Mouse (Mus musculus): ENCODE data around the gene Nip7. TPM values are rescaled to one million over a fixed set of nuclear protein-coding genes. Genes with fewer than 3 reads are reported as not detected.
A peak's percentile ranks its signal among the peaks of the same experiment; 100 is the strongest.
"Not testable (repeated sequence)": the region's sequence is repeated elsewhere in the genome, so short reads cannot be mapped to it uniquely, and the experiment has no call there.

The Nip7 gene
- total and polyA plus RNA-seq, 3 experiments = 9.1 to 56.7 (median 39.7) TPM

DNA sequence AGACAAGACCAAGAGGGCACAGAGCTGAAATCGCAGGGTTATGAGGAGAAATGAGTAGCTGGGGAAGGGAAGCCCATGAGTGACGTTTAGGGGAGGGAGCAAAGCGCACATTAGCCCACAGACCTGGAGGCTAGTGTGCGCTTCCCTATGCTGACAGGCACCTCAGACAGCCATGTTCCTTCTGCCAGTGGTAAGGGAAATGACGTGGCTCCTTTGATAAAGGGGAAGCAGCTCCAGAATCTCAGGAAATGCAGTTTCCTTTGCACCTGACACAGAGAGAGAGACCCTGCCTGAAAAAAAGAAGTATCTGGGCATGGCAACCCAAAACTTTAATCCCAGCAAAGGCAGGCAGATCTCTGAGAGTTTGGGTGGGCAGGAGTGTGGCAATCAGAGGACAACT is 26.6 kb upstream of the Nip7 start:
- DNase-seq (ENCODE audit: low spot score) (no peak), ATAC-seq (ENCODE audit: extremely low read depth, insufficient number of reproducible peaks, low FRiP score, poor library complexity, severe bottlenecking) (no peak)
- Histone ChIP-seq H3K27me3 (ENCODE audit: insufficient read depth, low read length) (peaks cover 7% of the 10 kb centered on the region), H3K4me1 (ENCODE audit: insufficient read depth, low read depth, low read length) (peaks cover 40% of the 10 kb centered on the region), H3K9me3 (replicated peaks) (no peaks in the 10 kb centered on the region), H3K4me3 (ENCODE audit: low read depth, low read length) (peak overlapping the region; percentile 36; the same call in 1 of the 2 replicates), H3K36me3 (replicated peaks) (peaks cover 19% of the 10 kb centered on the region)
- TF ChIP-seq POLR2AphosphoS5 (IDR thresholded peaks at IDR 0.05; ENCODE audit: insufficient replicate concordance, low read depth, low read length) (no peak), TAL1 (conservative IDR thresholded peaks at IDR 0.05; ENCODE audit: low read depth, low read length) (no peak), GATA1 (IDR thresholded peaks at IDR 0.05; ENCODE audit: borderline replicate concordance, low read length) (no peak), GATA2 (IDR thresholded peaks at IDR 0.05; ENCODE audit: borderline replicate concordance, low read depth, low read length) (no peak), CTCF (IDR thresholded peaks at IDR 0.05; ENCODE audit: low read depth, low read length) (no peak)

DNA sequence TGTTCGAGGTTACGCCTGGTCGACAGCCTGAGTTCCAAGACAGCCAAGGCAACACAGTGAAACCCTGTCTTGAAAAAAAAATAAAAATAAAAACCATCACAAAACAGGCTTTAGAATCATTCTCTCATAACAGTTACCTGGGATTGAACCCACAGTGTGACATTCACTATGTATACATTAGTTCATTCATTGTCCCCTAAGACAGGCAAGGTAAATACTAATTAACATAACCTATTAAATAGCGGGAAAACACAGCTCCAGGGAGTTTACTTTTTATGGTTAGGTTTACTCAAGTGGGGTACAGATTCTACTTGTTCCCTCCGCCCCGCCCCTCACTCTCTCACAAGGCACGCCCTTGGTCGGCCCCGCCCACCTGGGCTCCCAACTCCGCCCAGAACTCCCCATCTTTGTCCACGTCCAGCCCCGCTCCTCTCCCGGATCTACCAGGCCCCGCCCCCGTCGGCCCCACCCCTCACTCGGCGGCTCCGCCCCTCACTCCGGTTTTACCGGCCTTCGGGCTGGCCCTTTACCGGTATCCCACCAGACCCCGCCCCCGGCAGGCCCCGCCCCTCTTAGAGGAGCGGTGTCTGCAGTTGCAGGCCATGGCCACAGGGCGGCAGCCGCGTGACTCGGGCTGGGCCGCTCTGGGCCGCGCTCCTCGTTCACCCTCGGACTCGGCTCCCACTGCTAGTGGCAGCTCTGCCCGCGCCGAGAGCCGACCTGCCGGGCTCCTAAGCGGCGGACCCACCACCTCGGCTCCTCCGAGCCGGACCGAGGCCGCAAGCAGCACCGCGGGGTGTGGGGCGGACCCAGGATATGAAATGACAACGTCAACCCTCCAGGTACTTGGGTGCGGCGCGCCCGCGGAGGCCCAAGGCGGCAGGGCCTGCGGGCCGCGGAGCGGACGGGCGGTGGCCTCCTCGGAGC is 25.8 kb upstream of the Nip7 start, which contains the start of gene Vps4a:
Vps4a (plus strand) TSS at position 573 of the 927 bp plus-strand sequence.
- Histone ChIP-seq H3K4me1 (ENCODE audit: insufficient read depth, low read depth, low read length) (peaks cover 40% of the 10 kb centered on the region), H3K9me3 (replicated peaks) (no peaks in the 10 kb centered on the region), H3K4me3 (ENCODE audit: low read depth, low read length) (peak within 1 kb of the TSS; percentile 95), H3K27me3 (ENCODE audit: insufficient read depth, low read length) (no peaks in the 10 kb centered on the region; the same call in 1 of the 2 replicates), H3K36me3 (replicated peaks) (peaks cover 28% of the 10 kb centered on the region)
- ATAC-seq (ENCODE audit: extremely low read depth, insufficient number of reproducible peaks, low FRiP score, poor library complexity, severe bottlenecking) = peak; percentile 91
- peak; percentile 96 for DNase-seq (ENCODE audit: low spot score)
- TF ChIP-seq POLR2AphosphoS5 (IDR thresholded peaks at IDR 0.05; ENCODE audit: insufficient replicate concordance, low read depth, low read length) (no peak), CTCF (IDR thresholded peaks at IDR 0.05; ENCODE audit: low read depth, low read length) (peak; percentile 49)

DNA sequence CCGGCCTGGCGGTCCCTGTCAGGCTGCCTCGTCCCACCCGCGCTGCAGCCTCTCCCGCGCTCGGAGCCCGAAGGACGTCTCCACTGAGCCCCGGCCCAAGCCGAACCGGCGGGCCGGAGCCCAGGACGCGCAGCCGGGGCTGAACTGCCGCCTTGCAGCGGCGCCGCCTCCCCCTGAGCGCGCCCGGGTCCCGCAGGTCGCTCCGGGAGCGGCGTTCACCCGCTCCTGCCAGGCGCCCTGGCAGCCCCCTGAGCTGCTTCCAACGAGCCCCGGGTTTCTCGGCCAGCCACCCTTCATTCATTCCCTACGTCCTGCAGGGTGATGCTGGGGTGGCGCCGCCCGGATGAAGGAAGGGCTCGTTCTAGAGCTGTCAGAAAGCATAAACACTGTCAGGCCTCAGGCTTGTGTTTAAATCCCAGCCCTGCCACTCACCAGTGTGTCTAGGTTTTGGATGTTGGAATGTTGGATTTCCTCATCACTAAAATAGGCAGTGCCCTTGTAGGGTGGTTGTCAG is 25.0 kb upstream of the Nip7 start:
- DNase-seq (ENCODE audit: low spot score) = no peak
- Histone ChIP-seq H3K4me3 (ENCODE audit: low read depth, low read length) (peak overlapping the region; percentile 95), H3K4me1 (ENCODE audit: insufficient read depth, low read depth, low read length) (peaks cover 40% of the 10 kb centered on the region), H3K36me3 (replicated peaks) (peaks cover 35% of the 10 kb centered on the region), H3K9me3 (replicated peaks) (no peaks in the 10 kb centered on the region), H3K27me3 (ENCODE audit: insufficient read depth, low read length) (no peaks in the 10 kb centered on the region)
- ATAC-seq (ENCODE audit: extremely low read depth, insufficient number of reproducible peaks, low FRiP score, poor library complexity, severe bottlenecking) = no peak
- TF ChIP-seq GATA2 (IDR thresholded peaks at IDR 0.05; ENCODE audit: borderline replicate concordance, low read depth, low read length) = no peak
- TF ChIP-seq CTCF (IDR thresholded peaks at IDR 0.05; ENCODE audit: low read depth, low read length) = no peak
- no peak for TF ChIP-seq POLR2AphosphoS5 (IDR thresholded peaks at IDR 0.05; ENCODE audit: insufficient replicate concordance, low read depth, low read length)
- no peak for TF ChIP-seq TAL1 (conservative IDR thresholded peaks at IDR 0.05; ENCODE audit: low read depth, low read length)
- no peak for TF ChIP-seq GATA1 (IDR thresholded peaks at IDR 0.05; ENCODE audit: borderline replicate concordance, low read length)

DNA sequence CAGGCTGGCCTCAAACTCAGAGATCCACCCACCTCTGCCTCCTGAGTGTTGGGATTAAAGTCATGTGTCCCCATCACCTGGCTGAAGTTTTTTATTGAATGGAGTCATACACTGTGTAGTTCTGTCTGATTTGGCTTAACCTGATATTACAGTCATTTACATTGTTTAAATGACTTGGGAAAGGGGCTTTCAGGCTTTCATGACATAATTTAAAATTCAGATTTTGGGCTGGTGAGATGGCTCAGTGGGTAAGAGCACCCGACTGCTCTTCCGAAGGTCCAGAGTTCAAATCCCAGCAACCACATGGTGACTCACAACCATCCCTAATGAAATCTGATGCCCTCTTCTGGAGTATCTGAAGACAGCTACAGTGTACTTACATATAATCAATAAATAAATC is 23.1 kb upstream of the Nip7 start:
- H3K36me3 ChIP-seq (replicated peaks) = peaks cover 46% of the 10 kb centered on the region
- H3K4me1 ChIP-seq (ENCODE audit: insufficient read depth, low read depth, low read length) = peaks cover 38% of the 10 kb centered on the region
- not testable (repeated sequence) for ATAC-seq (ENCODE audit: extremely low read depth, insufficient number of reproducible peaks, low FRiP score, poor library complexity, severe bottlenecking); DNase-seq (ENCODE audit: low spot score); H3K9me3 ChIP-seq (replicated peaks); H3K4me3 ChIP-seq (ENCODE audit: low read depth, low read length); H3K27me3 ChIP-seq (ENCODE audit: insufficient read depth, low read length)

DNA sequence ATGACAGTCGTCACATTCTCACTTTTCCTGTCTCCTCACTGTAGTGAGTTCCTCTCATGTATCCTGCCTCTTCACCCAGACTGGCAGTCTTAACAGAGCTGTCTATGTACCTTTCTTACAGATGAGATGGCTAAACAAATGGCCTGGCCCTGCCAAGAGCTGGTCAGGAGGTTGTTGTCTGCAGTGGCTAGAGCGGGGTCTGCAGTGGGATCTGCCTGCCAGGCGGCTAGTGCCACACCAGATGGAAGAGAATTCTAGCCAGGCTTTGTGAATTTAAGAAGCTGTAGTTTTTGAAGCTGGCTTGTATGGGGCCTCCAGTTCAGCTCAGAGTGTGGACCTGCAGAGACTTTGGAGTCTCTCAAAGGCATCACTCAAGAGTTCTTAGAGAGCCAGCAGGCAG is 21.0 kb upstream of the Nip7 start:
- TF ChIP-seq CTCF (IDR thresholded peaks at IDR 0.05; ENCODE audit: low read depth, low read length) (no peak), POLR2AphosphoS5 (IDR thresholded peaks at IDR 0.05; ENCODE audit: insufficient replicate concordance, low read depth, low read length) (no peak), GATA1 (IDR thresholded peaks at IDR 0.05; ENCODE audit: borderline replicate concordance, low read length) (no peak), GATA2 (IDR thresholded peaks at IDR 0.05; ENCODE audit: borderline replicate concordance, low read depth, low read length) (no peak), TAL1 (conservative IDR thresholded peaks at IDR 0.05; ENCODE audit: low read depth, low read length) (no peak)
- no peaks in the 10 kb centered on the region for H3K27me3 ChIP-seq (ENCODE audit: insufficient read depth, low read length)
- H3K36me3 ChIP-seq (replicated peaks) = peaks cover 65% of the 10 kb centered on the region
- H3K4me1 ChIP-seq (ENCODE audit: insufficient read depth, low read depth, low read length) = peaks cover 24% of the 10 kb centered on the region
- no peaks in the 10 kb centered on the region for H3K9me3 ChIP-seq (replicated peaks)
- no peak for DNase-seq (ENCODE audit: low spot score)
- ATAC-seq (ENCODE audit: extremely low read depth, insufficient number of reproducible peaks, low FRiP score, poor library complexity, severe bottlenecking) = no peak
- H3K4me3 ChIP-seq (ENCODE audit: low read depth, low read length) = no peak overlapping the region

DNA sequence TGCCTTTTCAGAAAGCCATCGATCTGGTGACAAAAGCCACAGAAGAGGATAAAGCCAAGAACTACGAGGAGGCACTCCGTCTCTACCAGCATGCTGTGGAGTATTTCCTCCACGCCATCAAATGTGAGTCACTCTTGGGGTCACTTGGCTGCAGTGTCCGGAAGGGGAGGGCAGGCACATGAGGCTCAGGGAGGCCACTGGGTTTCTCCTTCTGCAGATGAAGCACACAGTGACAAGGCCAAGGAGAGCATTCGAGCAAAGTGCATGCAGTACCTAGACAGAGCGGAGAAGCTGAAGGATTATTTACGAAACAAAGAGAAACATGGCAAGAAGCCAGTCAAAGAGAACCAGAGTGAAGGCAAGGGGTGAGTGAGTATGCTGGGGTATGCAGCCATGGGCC is 20.1 kb upstream of the Nip7 start:
- Histone ChIP-seq H3K27me3 (ENCODE audit: insufficient read depth, low read length) (no peaks in the 10 kb centered on the region), H3K36me3 (replicated peaks) (peaks cover 75% of the 10 kb centered on the region), H3K4me1 (ENCODE audit: insufficient read depth, low read depth, low read length) (peaks cover 24% of the 10 kb centered on the region), H3K4me3 (ENCODE audit: low read depth, low read length) (no peak overlapping the region), H3K9me3 (replicated peaks) (no peaks in the 10 kb centered on the region)
- DNase-seq (ENCODE audit: low spot score) (no peak), ATAC-seq (ENCODE audit: extremely low read depth, insufficient number of reproducible peaks, low FRiP score, poor library complexity, severe bottlenecking) (no peak)
- TF ChIP-seq TAL1 (conservative IDR thresholded peaks at IDR 0.05; ENCODE audit: low read depth, low read length) = no peak
- no peak for TF ChIP-seq CTCF (IDR thresholded peaks at IDR 0.05; ENCODE audit: low read depth, low read length)
- TF ChIP-seq GATA2 (IDR thresholded peaks at IDR 0.05; ENCODE audit: borderline replicate concordance, low read depth, low read length) = no peak
- no peak for TF ChIP-seq GATA1 (IDR thresholded peaks at IDR 0.05; ENCODE audit: borderline replicate concordance, low read length)
- TF ChIP-seq POLR2AphosphoS5 (IDR thresholded peaks at IDR 0.05; ENCODE audit: insufficient replicate concordance, low read depth, low read length) = no peak
